Mouse (Mus musculus): Measurements from ENCODE around the gene Gm8978. TPM values are rescaled to one million over a fixed set of nuclear protein-coding genes. Genes with fewer than 3 reads are reported as not detected.

Gm8978 gene
- not detected in 2 replicates for polyA plus RNA-seq (2012; rRNA removed)

GRCm38 (mm10) chr19:33625152-33625551 lies at the start of gene Gm8978:
Gm8978 (minus strand) TSS chr19:33625252.

Other genes starting within 250 kb of the Gm8978 start
- 0.75 and 1.5 TPM in 2 replicates for gene Rnls, start 233.0 kb downstream of the Gm8978 start, polyA plus RNA-seq (2012; rRNA removed)
- not detected in 2 replicates for gene Lipo4, start 107.5 kb downstream of the Gm8978 start, polyA plus RNA-seq (2012; rRNA removed)
- not detected in 2 replicates for gene Lipo2, start 126.1 kb upstream of the Gm8978 start, polyA plus RNA-seq (2012; rRNA removed)
- 4.5 and 5.1 TPM in 2 replicates for gene Lipo3, start 136.7 kb upstream of the Gm8978 start, polyA plus RNA-seq (2012; rRNA removed)
- gene Lipo1, start 162.2 kb upstream of the Gm8978 start, polyA plus RNA-seq (2012; rRNA removed) = not detected in 2 replicates